Mouse (Mus musculus) brain, adult 10 weeks (tissue): Measurements from ENCODE around the gene Alg9. TPM values are rescaled to one million over a fixed set of nuclear protein-coding genes. Genes with fewer than 3 reads are reported as not detected.

ENCODE experiments used
- polyA plus RNA-seq: library from polyadenylated mRNA; stranded (reverse); fragments of 350-450 nt; fragmentation: Illumina TruSeq; extraction: RNeasy Lipid Tissue Mini Kit (QIAGEN cat#74804); gene quantifications from one replicate; pipeline ENCODE4 v1.2.3, GENCODE M21; 2015; ENCODE audit warnings: low read depth, low replicate concordance

Alg9 gene
- polyA plus RNA-seq: 16.3 TPM

GRCm38 (mm10) chr9:50774991-50775612, at the start of gene Alg9, which contains the start of gene 1110032A03Rik:
Gene Alg9 (plus strand): TSS chr9:50775019.
Gene 1110032A03Rik (minus strand): TSS chr9:50775520.

GRCm38 (mm10) chr9:50738914-50739870, 35.6 kb upstream of the Alg9 start, which contains the start of gene Dixdc1:
Gene Dixdc1 (minus strand): TSS chr9:50739517.

GRCm38 (mm10) chr9:50746214-50746677, 28.6 kb upstream of the Alg9 start, which contains the start of gene 2310030G06Rik:
Gene 2310030G06Rik (minus strand): TSS chr9:50746536.

GRCm38 (mm10) chr9:50751323-50751722, 23.5 kb upstream of the Alg9 start, which contains the start of gene Cryab:
Gene Cryab (plus strand): TSS chr9:50751325.

GRCm38 (mm10) chr9:50752054-50752602, 22.7 kb upstream of the Alg9 start, which contains the start of gene Hspb2:
Gene Hspb2 (minus strand): TSS chr9:50752354.

GRCm38 (mm10) chr9:50768107-50769002, 6.5 kb upstream of the Alg9 start, which contains the start of gene Fdxacb1:
Gene Fdxacb1 (plus strand): TSS chr9:50768236.

GRCm38 (mm10) chr9:50845081-50845480, 70.3 kb downstream of the Alg9 start, which contains the start of gene Ppp2r1b:
Gene Ppp2r1b (plus strand): TSS chr9:50845301.

Other genes starting within 250 kb of the Alg9 start
- gene Pts, start 246.3 kb upstream of the Alg9 start, polyA plus RNA-seq: 93.3 TPM
- 67.5 TPM for gene Il18, start 220.2 kb upstream of the Alg9 start, polyA plus RNA-seq
- gene Bco2, start 219.8 kb upstream of the Alg9 start, polyA plus RNA-seq: 4.9 TPM
- not detected for gene Tex12, start 213.7 kb upstream of the Alg9 start, polyA plus RNA-seq
- gene Sdhd, start 171.2 kb upstream of the Alg9 start, polyA plus RNA-seq: 257 TPM
- 544 TPM for gene Timm8b, start 171.1 kb upstream of the Alg9 start, polyA plus RNA-seq
- gene Pih1d2, start 157.7 kb upstream of the Alg9 start, polyA plus RNA-seq: 5.7 TPM
- 21.0 TPM for gene Nkapd1, start 157.6 kb upstream of the Alg9 start, polyA plus RNA-seq
- 84.8 TPM for gene Dlat, start 115.2 kb upstream of the Alg9 start, polyA plus RNA-seq
- gene Dixdc1, start 35.5 kb upstream of the Alg9 start, polyA plus RNA-seq: 64.0 TPM
- 3.8 TPM for gene 2310030G06Rik, start 28.5 kb upstream of the Alg9 start, polyA plus RNA-seq
- 309 TPM for gene Cryab, start 23.7 kb upstream of the Alg9 start, polyA plus RNA-seq
- gene Hspb2, start 22.7 kb upstream of the Alg9 start, polyA plus RNA-seq: 3.0 TPM
- 6.2 TPM for gene Fdxacb1, start 6.8 kb upstream of the Alg9 start, polyA plus RNA-seq
- gene 1110032A03Rik, start 501 bp downstream of the Alg9 start, polyA plus RNA-seq: 84.8 TPM
- gene Ppp2r1b, start 70.3 kb downstream of the Alg9 start, polyA plus RNA-seq: 12.9 TPM
- gene Sik2, start 234.1 kb downstream of the Alg9 start, polyA plus RNA-seq: 20.4 TPM